Mouse (Mus musculus): ENCODE measurements around the gene Ddb1. TPM values are rescaled to one million over a fixed set of nuclear protein-coding genes. Genes with fewer than 3 reads are reported as not detected.
"Not testable (repeated sequence)": the region's sequence is repeated elsewhere in the genome, so short reads cannot be mapped to it uniquely, and the experiment has no call there.

Gene Ddb1
- polyA plus RNA-seq (2012; ENCODE audit: insufficient read depth, insufficient read length, missing spikeins): 89.1 and 92.5 TPM in 2 replicates

GRCm38 (mm10) chr19:10605293-10605900 lies at the start of gene Ddb1, which contains the start of gene Tkfc:
Gene Ddb1, plus strand, starts transcription at chr19:10605327.
Gene Tkfc, minus strand, starts transcription at chr19:10605654.
- Histone ChIP-seq H3K27ac (replicated peaks; ENCODE audit: low read depth, low read length) (peak within 1 kb of the TSS; percentile 84), H3K4me1 (ENCODE audit: control insufficient read depth, insufficient read depth, insufficient read length, low read length) (no peaks in the 10 kb centered on the region; the same call in 1 of the 2 replicates), H3K4me3 (ENCODE audit: insufficient read depth, low read depth, low read length) (peak within 1 kb of the TSS; percentile 96)

- Histone ChIP-seq H3K4me1 (ENCODE audit: control insufficient read depth, insufficient read depth, insufficient read length, low read length) (peaks cover 4% of the 10 kb centered on the region; the same call in 1 of the 2 replicates), H3K4me3 (ENCODE audit: insufficient read depth, low read depth, low read length) (peak within 1 kb of the TSS; percentile 90), H3K27ac (replicated peaks; ENCODE audit: low read depth, low read length) (peak within 1 kb of the TSS; percentile 80)
These were observed 49.3 kb upstream of the Ddb1 start, which contains the start of gene Tmem216 for GRCm38 (mm10) chr19:10555624-10556510. Gene Tmem216, minus strand, starts transcription at chr19:10556238.

GRCm38 (mm10) chr19:10557001-10557400 lies 48.1 kb upstream of the Ddb1 start:
- Histone ChIP-seq H3K4me1 (ENCODE audit: control insufficient read depth, insufficient read depth, insufficient read length, low read length) (peaks cover 4% of the 10 kb centered on the region; the same call in 1 of the 2 replicates), H3K4me3 (ENCODE audit: insufficient read depth, low read depth, low read length) (no peak overlapping the region), H3K27ac (replicated peaks; ENCODE audit: low read depth, low read length) (no peak overlapping the region)

DNA sequence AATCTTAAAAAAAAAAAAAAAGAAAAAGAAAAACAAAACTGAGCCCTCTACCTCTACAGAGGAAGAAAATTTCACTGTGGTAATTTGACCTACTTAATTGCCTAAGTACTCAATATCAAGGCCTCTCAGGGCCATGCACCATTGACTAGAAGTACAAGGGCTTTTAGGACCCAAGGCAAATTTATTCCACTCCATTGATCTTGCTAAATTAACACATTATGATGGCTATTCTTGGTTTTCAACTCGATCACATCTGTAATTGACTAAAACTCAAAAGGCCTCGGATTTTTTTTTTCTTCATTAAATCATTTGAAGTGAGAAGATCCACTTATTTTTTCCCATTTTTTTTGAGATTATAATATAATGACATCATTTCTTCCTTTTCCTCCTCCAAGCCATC lies 47.7 kb upstream of the Ddb1 start:
- Histone ChIP-seq H3K4me3 (ENCODE audit: insufficient read depth, low read depth, low read length) (no peak overlapping the region), H3K4me1 (ENCODE audit: control insufficient read depth, insufficient read depth, insufficient read length, low read length) (peaks cover 4% of the 10 kb centered on the region; the same call in 1 of the 2 replicates), H3K27ac (replicated peaks; ENCODE audit: low read depth, low read length) (no peak overlapping the region)

DNA sequence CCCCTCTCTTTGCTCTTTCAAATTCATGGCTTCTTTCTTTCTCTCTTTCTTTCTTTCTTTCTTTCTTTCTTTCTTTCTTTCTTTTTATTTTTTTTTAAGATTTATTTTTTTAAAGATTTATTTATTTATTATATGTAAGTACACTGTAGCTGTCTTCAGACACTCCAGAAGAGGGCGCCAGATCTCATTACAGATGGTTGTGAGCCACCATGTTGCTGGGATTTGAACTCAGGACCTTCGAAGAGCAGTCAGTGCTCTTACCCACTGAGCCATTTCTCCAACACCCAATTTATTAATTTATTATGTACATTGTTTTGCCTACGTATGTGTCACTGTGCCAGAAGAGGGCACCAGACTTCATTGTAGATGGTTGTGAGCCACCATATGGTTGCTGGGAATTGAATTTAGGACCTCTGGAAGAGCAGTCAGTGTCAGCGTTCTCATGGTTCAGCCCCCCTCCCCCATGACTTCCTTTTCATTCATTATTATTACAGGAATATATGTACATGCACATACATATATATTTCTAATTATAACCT lies 47.2 kb upstream of the Ddb1 start:
- not testable (repeated sequence) for H3K27ac ChIP-seq (replicated peaks; ENCODE audit: low read depth, low read length); H3K4me1 ChIP-seq (ENCODE audit: control insufficient read depth, insufficient read depth, insufficient read length, low read length); H3K4me3 ChIP-seq (ENCODE audit: insufficient read depth, low read depth, low read length)

DNA sequence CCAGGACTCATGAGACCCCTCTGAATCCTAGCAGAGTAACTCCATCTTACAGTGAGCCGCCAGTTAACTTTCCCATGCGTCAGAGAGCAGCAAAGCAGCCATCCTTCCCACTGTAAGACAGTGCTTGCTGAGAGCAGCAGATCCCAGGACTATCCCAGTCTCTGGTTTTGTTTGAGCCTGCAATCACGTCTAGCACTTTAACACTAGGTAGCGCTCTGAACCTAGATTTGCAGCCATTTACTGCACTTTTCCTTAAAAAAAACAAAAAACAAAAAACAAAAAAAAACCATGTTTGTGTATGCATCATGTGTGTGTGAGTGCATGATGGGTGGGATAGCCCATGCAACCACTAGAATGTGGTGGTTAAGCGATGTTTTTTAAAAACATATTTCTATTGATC lies 45.0 kb upstream of the Ddb1 start:
- Histone ChIP-seq H3K27ac (replicated peaks; ENCODE audit: low read depth, low read length) (no peak overlapping the region), H3K4me3 (ENCODE audit: insufficient read depth, low read depth, low read length) (no peak overlapping the region), H3K4me1 (ENCODE audit: control insufficient read depth, insufficient read depth, insufficient read length, low read length) (peaks cover 4% of the 10 kb centered on the region; the same call in 1 of the 2 replicates)

DNA sequence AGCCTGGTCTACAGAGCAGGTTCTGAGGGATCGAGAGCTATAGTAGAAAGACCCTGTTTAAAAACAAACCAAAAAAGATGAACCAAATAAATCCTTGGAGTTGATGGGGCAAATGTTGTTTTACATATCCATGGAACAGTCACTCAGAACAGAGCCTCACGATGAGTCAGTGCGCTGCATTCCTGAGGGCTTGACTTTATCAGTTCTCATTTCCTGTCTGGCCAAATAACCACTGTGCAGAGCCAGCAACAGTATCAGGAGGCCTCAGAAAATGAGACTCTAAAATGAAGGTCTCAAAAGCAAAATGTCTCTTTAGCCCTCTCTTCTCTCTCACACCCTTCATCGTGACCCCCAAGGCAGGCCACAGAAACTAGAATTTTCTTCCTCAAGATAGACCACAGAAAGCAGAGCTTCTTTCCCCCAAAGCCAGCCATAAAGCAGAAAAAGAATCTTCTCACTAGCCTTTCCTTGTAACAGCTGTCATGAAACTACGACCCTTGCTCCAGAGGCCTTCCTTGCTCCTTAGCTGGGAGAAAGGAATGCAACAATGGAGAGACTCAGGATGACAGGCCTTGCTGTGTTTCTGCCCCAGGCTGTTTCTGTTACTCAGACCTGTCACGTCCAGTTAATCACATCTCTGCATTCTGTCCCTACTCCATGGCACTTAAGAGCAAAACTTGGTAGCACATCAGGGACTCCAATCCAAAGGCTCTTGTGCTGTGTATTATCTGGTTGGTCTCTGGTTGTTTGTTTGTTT lies 43.4 kb upstream of the Ddb1 start:
- no peak overlapping the region for H3K4me3 ChIP-seq (ENCODE audit: insufficient read depth, low read depth, low read length)
- H3K4me1 ChIP-seq (ENCODE audit: control insufficient read depth, insufficient read depth, insufficient read length, low read length): no peaks in the 10 kb centered on the region
- peak overlapping the region; percentile 82 for H3K27ac ChIP-seq (replicated peaks; ENCODE audit: low read depth, low read length)

- no peak overlapping the region for H3K4me3 ChIP-seq (ENCODE audit: insufficient read depth, low read depth, low read length)
- H3K4me1 ChIP-seq (ENCODE audit: control insufficient read depth, insufficient read depth, insufficient read length, low read length): no peaks in the 10 kb centered on the region
- peak overlapping the region; percentile 82 for H3K27ac ChIP-seq (replicated peaks; ENCODE audit: low read depth, low read length)
These were observed 42.8 kb upstream of the Ddb1 start for GRCm38 (mm10) chr19:10562351-10562750.

- H3K4me3 ChIP-seq (ENCODE audit: insufficient read depth, low read depth, low read length): no peak overlapping the region
- H3K4me1 ChIP-seq (ENCODE audit: control insufficient read depth, insufficient read depth, insufficient read length, low read length): no peaks in the 10 kb centered on the region
- H3K27ac ChIP-seq (replicated peaks; ENCODE audit: low read depth, low read length): no peak overlapping the region
These were observed 40.8 kb upstream of the Ddb1 start for GRCm38 (mm10) chr19:10564278-10564677.

DNA sequence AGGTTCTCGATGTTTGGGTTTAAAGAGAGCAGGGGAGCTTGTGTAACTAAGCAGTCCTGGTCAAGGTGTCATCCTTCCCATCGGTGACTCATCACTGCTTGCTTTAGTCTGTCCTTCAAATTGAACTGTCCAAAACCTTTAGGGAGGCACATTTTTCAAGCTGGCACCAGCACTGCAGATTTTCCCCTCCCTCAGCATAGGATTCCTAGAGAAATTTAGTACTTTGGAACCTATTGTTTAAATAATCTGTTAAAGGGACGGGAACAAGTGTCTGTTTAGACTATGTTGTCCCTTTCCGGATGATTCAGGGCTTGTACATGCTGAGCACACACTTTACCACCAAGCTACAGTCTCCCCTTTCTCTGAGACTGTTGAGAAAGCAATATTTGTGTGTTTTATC lies 39.9 kb upstream of the Ddb1 start:
- Histone ChIP-seq H3K27ac (replicated peaks; ENCODE audit: low read depth, low read length) (no peak overlapping the region), H3K4me3 (ENCODE audit: insufficient read depth, low read depth, low read length) (no peak overlapping the region), H3K4me1 (ENCODE audit: control insufficient read depth, insufficient read depth, insufficient read length, low read length) (no peaks in the 10 kb centered on the region)

- Histone ChIP-seq H3K27ac (replicated peaks; ENCODE audit: low read depth, low read length) (no peak overlapping the region), H3K4me1 (ENCODE audit: control insufficient read depth, insufficient read depth, insufficient read length, low read length) (no peaks in the 10 kb centered on the region), H3K4me3 (ENCODE audit: insufficient read depth, low read depth, low read length) (no peak overlapping the region)
These were observed 35.5 kb upstream of the Ddb1 start for GRCm38 (mm10) chr19:10569627-10570026.

DNA sequence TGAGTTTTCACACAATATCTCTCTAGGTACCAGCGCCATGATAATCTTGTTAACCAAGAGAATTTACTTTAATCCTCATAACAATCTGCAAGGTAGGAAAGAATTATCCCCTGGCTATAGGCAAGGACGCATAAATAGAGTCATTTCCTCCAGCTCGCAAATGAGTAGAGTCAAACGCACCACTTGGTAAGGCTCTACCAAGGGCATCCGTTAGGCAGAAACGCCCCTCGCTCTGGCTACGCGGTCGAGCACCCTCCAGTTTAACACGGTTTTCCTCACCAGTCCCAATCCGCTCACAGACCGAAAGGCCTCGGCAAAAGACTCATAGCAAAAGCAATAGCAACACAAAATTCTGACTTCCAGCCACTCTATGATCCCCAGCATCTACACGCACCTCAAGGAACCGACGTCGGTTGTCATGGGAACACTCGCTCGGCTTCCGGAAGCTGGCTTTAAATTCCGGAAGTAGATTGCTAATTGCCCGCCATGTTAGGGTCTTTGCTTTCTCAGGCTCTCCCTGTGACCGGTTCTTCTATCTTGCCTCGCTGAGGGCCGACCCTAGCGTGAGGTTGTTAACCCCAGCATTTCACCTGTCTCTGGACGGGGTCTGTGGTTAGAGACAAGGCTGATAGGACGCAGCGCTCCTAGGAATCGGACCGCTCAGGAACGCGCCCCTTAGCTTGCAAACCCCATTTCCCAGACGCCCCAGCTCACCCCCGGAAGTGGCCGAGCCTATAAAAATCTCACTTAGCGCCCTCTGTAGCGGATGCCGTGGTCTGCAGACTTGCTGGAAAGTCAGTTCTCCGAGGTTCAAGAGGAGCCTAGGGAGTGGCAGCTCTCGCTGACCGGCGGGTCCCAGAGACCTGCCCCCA lies 28.2 kb upstream of the Ddb1 start, which contains the start of the genes Cyb561a3 and Tmem138:
Gene Cyb561a3, plus strand, starts transcription at position 483 of the 872 bp plus-strand sequence.
Gene Tmem138, minus strand, starts transcription at position 673 of the 872 bp plus-strand sequence.
- Histone ChIP-seq H3K4me3 (ENCODE audit: insufficient read depth, low read depth, low read length) (peak within 1 kb of the TSS; percentile 80), H3K27ac (replicated peaks; ENCODE audit: low read depth, low read length) (peak within 1 kb of the TSS; percentile 90), H3K4me1 (ENCODE audit: control insufficient read depth, insufficient read depth, insufficient read length, low read length) (peaks cover 3% of the 10 kb centered on the region; the same call in 1 of the 2 replicates)

DNA sequence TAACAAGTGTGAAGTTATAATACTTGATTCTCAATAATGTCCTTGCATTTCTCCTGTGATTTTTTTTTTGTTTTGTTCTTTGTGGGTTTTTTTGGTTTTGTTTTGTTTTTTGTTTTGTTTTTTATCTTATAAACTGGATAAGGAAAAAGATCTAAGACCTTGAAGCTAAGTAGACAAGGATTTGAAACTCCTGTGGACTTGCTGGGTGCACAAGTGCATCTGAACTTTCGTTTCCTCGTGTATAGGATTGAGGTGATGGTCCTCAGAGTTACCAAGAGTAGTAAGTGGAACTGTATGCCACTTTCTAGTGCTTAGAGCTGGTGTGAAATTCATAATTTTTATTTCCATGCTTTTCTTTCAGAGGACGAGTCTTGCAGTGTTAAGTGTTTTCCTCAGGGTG lies 25.0 kb upstream of the Ddb1 start:
- H3K27ac ChIP-seq (replicated peaks; ENCODE audit: low read depth, low read length): no peak overlapping the region
- no peak overlapping the region for H3K4me3 ChIP-seq (ENCODE audit: insufficient read depth, low read depth, low read length)
- H3K4me1 ChIP-seq (ENCODE audit: control insufficient read depth, insufficient read depth, insufficient read length, low read length): peaks cover 3% of the 10 kb centered on the region; the same call in 1 of the 2 replicates

GRCm38 (mm10) chr19:10580761-10581160 lies 24.4 kb upstream of the Ddb1 start:
- Histone ChIP-seq H3K4me1 (ENCODE audit: control insufficient read depth, insufficient read depth, insufficient read length, low read length) (peaks cover 3% of the 10 kb centered on the region; the same call in 1 of the 2 replicates), H3K27ac (replicated peaks; ENCODE audit: low read depth, low read length) (no peak overlapping the region), H3K4me3 (ENCODE audit: insufficient read depth, low read depth, low read length) (no peak overlapping the region)

Measured in brown adipose tissue, adult 24 weeks (tissue).